Mouse (Mus musculus) heart, postnatal 10 days (tissue): ENCODE data around the gene Cox10. TPM values are rescaled to one million over a fixed set of nuclear protein-coding genes. Genes with fewer than 3 reads are reported as not detected.
A peak's percentile ranks its signal among the peaks of the same experiment; 100 is the strongest.

Source experiments
- DNase-seq, 2 experiments: peaks; one replicate each; pipeline ENCODE4 v3.0.0; 2021
- intact Hi-C: fragments of 180-260 bp; cut with DNase I; formaldehyde crosslinking; loops from one replicate; pipeline ENCODE4 v1.15.1; 2025
- total RNA-seq, 2 experiments: library from RNA; stranded (reverse); gene quantifications; 2 replicates each; pipeline ENCODE4 v1.2.3; 2021

The Cox10 gene
- total RNA-seq, 2 experiments from 2014 or later, result 71.2 to 72.1 TPM

DNA sequence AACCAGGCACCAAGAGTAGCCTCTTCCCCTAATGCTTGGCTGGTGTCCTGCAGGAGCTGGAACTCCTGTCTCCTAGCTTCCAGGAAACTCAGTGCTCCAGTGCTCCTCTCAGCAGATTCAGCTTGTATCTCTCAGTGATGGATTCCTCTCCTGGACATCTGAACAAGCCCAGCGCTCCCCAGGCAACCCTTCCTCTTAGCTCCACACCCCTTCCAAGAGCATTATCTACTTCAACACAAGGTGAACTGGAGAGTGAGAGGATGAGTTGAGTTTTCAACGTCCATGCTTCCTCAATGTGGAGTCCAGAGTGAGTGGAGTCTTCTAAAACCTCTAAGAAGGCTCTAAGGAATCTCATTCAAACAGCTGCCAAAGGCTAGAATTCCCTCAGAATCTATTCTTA, 76.6 kb downstream of the Cox10 start:
- intact Hi-C loops, result no loop called here
- DNase-seq, result no peak

DNA sequence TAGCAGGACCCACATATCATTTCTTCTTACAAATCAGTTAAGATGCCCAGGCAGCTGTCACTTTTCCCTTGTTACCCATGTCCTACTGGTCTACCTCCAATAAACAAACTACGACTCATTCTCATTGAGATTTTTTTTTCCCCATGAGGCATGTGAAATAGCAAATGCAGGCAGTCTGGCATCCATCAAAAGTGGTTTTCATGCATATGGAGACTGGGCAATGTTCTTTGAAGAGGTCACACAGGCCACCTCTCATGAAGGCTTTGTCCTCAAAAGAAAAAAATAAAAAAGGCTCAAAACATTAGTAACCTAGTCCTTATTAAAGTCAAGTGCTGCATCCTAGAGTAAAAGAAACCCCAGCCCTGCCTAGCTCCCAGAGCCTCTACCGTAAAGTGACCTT, 78.2 kb downstream of the Cox10 start:
- intact Hi-C loops, result no loop called here
- DNase-seq, result no peak

DNA sequence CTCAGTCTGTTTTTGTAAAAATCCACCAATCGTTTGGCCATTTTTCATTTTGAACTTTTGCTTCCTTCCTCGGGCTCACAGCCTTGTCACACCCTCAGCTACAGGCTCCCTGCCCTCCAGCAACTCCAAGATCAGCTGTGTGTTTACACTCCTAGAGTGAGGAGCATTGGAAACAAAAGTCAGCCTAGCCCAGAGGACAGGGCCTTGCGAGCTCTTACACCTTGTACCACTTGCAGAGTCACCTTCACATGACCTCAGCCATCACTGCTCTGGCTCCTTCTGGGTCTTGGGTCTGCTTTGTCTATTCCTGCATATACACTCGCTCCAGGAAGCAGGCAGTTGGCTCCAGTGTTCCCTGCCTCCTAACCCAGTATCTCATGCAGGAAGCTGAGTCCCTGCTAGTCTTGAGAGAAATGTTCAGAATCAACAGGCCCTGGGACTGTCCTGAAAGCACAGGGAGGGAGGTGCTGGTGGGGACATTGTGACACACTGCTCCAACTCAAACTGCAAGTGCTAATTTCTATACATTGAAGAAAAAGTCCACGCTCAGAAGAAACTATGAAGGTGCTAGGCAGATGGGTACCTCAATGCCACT, 79.0 kb downstream of the Cox10 start:
- DNase-seq, result no peak
- intact Hi-C loops, result no loop called here

DNA sequence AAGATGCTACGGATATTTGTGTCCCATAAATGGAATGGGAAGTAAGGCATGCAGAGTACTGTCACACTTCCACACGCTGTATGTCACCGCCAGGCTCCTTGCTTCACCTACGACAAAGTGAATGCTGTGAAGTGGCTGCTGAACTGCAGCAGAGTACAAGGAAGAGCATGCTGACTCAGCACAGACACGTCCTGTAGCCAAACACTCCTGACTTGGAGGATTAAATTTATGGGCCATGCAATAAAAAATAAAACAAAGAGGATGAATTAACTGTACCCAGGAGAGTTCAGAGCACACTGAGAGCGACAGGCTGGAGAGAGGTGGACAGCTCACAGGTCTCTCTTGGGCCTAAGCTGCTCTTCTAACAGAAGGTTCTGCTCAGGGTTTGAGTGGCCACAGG, 79.8 kb downstream of the Cox10 start:
- no peak for DNase-seq
- intact Hi-C loops, result no loop called here

DNA sequence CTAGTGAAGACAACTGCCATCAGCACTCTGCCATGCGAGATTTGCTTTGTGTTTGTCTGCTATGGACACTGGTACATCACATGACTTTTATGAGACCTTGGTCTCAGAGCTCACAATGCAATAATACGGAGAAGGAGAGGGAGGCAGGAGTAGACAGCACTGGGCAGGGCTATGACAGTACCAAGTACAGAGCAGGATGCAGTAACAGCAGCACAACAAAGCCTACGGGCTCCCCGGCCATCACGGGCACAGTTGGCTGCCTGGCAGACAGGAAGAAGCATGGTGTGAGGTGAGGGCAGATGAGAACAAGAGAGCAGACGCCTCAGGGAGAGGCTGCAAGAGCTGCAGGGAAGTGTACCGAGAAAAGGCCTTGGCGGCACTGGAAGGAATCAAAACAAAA, 87.3 kb downstream of the Cox10 start:
- intact Hi-C loops, result no loop called here
- no peak for DNase-seq

DNA sequence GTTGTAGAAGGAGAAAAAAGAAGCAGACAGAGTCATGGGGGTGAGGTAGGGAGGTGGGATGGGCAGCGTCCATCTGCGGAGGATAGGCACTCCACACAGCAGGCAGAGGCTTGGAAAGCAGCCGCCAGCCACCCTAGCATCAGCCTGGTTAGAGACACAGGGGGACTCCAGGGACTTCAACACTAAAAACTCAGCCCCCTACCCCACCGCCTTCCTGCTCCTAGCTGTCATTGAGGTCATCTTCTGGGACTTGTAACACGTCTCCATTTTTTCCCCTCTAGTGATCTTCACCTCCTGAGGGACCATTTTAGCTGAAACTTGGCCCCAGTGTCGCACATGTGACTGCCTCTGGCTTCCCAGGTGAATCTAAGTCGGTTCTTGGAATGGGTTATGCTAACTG, 88.5 kb downstream of the Cox10 start:
- intact Hi-C loops, result no loop called here
- no peak for DNase-seq

DNA sequence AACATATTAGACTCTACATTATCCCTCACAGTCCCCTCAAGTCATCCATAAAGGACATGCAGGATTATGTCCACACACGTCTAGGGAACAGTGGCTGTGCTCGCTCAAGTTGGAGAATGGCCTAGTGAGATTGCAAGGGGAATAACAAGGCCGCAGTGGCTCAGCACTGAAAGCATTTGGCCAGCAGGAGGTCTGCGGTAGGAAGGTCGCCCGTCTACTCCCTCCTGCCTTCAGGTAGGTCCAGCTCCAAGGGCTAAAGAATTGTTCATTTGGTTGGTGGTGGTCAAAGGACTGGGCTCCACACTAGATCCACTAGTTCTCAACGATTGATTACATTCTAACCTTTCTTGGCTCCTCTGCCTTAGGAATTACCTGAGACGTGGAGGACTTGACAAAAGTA, 89.0 kb downstream of the Cox10 start:
- intact Hi-C loops, result no loop called here
- DNase-seq, result no peak

DNA sequence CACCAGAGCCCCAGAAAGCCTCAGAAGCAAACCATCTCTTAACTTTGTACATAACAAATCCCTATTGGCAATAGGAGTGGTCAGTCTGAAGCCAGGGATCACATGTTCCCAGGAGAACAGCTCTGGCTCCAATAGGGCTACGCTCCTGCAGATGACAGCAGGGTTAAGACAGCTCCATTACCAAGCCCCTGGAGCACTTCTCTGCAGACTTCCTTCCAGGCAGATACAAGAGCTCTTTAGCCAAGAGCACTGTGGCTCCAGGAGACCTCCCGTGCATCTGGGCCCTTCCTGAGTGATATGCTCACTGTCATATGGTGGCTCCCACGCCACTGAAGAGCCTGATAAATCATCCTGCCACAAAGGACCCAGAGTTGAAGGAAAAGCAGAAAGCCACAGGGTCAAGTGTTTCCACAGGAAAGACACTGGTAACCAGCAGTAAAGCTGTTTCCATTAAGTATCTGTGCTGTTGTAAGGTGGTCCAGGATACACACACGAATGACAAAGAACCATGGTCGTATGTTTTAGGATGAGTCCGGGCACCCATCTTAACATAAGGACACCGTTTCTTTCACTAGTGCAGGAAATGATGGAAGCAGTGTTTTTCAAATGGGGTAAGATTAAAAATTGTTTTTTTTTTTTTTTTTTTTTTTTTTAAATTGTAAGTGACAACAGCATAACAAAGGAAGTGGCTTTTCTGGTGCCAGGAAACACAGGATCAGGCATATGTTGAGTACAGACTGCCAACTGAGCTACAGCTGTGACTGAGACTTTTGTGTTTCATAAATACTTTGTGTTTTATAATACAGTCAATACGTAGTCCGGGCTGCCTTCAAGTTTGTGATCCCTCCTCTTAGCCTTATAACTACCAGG, 90.0 kb downstream of the Cox10 start:
- no peak for DNase-seq
- intact Hi-C loops, result no loop called here

DNA sequence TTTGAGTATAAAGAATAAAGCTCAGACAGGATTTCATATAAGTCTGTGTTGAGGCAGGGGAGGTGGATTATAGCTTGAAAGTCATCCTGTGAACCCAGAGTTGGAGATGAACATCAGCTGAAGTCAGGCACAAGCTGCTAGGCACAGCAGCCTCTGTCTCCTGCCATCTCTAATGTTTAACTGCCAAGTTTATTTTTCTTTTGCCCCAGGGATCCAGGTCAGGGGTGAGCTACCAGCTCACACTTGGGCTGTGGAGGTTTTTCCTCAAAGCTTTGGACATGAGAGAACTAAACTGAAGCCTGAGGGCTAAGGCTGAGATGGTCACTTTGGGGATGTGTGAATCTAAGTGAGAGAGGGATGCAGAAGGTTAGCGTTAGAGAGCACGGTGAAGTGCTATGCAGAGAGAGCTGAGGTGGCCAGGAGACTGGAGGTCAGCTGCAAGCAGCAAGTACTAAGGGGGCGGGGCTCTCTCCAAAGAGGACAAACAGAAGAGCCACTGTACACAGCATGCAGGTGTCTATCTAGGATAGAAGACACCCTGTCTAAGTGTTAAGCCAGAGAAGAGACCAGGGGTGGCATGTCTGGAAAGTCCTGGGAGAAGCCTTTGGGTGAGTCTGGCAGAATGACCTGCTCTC, 91.1 kb downstream of the Cox10 start:
- intact Hi-C loops, result no loop called here
- DNase-seq, result no peak

DNA sequence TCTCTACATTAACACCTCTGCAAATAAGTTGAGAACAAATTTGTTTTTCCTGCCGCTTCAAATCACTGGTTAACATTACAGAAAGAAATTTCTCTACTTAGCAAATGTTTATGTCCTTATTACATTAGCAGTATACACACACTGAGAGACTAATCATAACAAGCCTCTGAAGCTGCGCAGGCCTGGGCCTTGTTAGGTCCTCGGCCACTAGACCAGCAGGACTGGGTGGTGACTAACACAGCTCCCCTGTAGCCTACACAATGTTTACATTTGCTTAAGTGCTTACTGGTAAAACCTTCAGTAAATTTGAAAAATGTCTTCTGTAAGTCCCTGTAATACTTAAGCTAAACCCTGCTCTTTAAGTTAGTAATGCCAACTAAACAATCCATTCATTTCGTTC, 92.6 kb downstream of the Cox10 start:
- DNase-seq, result no peak
- intact Hi-C loops, result no loop called here

DNA sequence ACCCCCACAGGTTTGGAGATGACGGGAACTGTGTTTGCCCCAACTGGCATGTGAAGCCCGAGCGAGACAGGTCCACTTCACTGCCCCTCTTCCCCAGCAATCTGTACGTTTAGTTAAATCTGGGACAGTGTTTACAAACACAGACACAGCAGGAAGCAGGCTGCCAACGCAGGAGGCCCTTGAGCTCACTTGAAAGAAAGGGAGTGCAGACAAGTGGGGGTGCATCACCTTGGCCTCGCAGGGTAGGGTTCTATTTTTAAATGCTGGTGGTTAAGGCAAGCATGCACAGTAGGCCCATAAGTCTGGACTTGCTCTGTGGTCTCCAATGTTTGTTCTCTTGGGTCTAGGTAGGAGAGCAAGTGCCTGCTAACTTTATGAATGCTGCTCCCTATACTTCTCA, 93.8 kb downstream of the Cox10 start:
- intact Hi-C loops, result no loop called here

DNA sequence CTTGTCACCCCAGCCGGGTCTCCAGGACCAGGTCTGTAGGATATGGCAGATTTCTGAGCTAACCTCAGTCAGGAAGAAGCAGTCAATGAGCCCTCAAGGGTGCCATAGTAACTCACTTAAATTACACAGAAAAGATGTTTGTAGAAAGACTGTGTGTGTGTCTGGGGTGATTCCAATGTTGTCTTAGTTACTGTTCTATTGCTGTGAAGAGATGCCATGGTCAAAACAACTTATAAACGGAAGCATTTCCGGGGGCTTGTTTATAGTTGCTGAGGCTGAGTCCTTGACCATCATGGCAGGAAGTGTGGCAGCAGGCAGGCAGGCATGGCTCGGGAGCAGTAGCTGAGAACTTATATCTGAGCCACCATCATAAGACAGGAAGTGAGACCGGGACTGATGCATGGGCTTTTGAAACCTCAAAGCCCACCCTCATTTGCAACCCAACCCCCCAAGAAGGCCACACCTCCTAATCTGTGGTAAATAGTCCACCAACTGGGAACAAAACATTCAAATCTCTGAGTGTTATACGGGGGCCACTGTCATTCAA, 94.6 kb downstream of the Cox10 start:
- no peak for DNase-seq
- intact Hi-C loops, result no loop called here

More for the DNA sequence above, 93.8 kb downstream of the Cox10 start:
- no peak for DNase-seq

DNA sequence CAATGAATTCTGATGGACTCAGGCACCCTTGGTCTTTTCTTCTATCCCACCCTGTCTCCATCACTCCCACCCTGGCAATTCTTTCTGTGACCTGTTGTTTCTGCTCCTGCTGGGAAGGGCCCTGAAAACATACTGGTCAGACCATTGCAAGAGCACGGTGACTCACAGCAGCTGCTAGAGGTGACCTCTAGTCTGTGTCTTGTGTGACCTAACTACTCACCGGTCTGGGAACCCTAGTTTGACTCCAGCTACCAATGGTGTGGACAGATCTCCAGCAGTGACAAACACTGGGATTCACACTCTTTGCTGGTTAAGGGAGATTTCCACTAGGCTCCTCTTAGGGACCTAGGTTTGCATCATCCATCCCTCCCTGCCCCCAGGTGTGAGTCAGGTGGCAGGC, 101.5 kb downstream of the Cox10 start:
- no peak for DNase-seq
- intact Hi-C loops, result no loop called here

DNA sequence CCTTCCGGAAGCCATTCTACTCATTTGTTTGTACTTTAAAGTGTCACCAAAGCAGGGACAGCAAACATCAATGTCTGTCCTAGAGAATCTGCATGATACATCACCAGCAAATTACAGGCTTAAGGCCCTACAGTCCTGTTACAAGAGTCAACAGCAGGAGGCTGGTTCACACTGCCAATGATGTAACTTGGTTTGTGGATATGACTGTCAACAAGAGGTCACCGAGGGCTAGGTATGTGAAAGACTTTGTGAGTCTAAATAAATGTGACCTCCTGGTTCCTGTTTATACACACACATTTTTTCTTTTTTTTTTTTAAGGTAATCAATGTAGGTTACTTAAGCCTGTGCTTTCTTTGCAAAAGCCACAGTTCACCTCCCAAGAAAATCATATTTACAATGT, 102.5 kb downstream of the Cox10 start:
- no peak for DNase-seq
- intact Hi-C loops, result no loop called here

DNA sequence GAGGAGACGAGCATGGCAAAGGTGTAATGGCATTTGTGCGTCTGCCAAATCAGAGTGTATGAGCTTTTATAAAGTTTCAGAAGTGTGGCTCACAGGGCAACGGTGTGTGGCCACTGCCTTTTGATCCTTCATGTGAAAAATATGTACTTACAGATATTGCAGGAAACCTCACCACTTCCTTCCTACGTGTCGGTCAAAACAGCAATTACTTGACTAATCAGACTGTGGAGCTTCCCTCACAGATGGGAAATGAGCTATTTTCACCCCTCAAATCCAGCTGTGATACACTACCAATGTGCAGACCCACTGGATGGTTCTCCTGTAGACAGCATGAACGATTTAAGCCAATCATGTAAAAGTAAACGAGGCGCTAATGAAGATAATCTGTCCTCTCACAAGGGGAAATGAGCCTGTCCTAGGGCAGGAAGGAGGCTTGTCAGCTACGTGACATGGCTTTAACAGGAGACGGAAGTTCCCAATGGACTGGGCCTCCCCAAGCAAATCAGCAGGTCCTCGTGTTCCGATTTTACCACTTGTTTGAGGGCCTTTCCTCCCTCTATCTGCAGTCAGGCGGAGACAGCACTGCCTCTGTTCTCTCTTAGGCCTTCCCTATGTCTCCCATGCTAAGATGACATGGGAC, 103.9 kb downstream of the Cox10 start:
- intact Hi-C loops, result no loop called here
- DNase-seq, result no peak

DNA sequence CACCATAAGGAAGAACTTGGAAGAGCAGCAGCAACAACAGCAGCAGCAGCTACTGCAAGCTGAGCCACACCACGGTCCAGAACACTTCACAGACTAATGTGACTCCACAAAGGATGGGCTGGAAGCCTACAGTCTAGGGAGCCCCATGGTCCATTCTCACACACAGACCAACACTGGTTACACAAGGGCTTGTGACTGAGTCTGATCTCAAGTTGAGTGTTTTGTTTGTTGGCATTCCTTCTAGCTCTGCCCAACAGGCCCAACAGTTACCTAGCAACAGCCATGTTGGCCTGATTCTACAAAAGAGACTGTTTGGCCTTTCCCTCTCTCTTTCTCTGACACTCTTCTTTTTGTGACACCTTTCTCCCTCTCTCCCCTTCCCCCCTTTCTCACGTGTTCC, 105.3 kb downstream of the Cox10 start:
- peak in 1 of 2 experiments; percentile 10 for DNase-seq
- intact Hi-C loops, result no loop called here

DNA sequence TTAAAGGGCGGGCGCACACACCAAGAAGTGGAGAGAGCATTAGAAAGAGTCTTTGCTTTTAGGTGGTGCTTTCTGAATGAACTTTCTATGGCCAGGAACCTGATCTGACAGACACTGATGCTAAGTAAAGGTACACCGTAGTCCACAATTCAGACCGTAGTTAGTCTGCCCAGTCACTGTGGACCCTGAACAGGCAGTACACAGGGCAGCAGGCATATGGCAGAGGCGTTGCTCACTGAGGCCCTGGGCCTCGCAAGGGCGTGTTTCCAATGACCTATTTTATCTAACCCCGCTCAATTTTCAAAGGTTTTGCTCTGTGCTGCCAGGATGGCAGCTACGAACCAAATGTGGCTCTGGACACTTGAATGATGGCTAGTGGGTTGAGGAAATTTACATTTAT, 107.8 kb downstream of the Cox10 start:
- no peak for DNase-seq
- intact Hi-C loops, result no loop called here

DNA sequence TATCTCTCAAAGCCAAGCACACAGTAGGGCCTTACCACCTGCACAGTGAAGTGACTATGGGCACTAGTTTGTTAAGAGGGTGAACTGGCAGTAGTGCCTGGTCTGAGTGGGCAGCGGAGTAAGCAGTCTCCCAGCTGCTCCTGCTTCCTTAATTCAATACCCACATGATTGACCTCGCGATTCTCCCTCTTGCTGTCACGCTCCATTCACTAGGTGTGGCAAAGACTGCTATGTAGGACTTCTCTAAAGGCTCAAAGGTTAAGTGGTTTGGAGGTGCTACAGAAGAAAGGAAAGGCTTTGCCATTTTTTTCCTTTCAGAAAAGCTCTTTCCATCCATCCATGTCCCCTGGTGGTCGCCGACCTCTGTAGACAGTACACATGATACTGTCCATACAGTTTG, 108.5 kb downstream of the Cox10 start:
- no peak for DNase-seq
- intact Hi-C loops, result no loop called here

DNA sequence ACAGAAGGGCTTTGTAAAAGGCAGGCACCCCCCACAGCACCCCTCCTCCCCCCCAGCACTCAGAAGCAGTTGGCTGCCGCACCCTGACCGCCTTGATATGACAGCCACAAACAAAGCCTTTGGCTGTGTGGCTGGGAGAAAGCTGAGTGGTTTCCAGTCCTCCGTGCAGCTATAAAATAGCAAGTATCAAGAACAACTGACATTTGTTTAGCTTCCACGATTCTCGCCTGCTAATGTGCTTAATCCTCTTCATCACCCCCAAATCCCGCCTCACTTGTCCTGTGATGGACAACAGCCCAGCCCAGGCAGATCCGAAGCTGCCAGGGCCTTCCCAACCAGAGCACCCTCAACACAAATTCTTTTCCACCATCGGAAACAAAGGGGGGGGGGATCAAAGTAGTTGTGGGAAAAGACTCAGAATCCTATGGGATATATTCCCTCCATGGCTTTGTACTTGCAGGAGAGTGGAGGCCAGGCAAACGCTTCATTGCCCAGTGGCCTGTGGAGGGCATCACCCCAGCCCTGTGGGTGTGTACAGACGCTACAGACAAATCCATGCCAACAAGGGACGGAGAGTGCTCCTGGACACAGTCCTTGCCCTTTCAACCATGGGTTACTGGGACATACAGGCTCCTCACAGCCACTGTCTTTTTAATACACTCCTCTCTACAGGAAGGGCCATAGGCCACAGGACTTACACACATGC, 109.9 kb downstream of the Cox10 start:
- no peak for DNase-seq
- intact Hi-C loops, result no loop called here

DNA sequence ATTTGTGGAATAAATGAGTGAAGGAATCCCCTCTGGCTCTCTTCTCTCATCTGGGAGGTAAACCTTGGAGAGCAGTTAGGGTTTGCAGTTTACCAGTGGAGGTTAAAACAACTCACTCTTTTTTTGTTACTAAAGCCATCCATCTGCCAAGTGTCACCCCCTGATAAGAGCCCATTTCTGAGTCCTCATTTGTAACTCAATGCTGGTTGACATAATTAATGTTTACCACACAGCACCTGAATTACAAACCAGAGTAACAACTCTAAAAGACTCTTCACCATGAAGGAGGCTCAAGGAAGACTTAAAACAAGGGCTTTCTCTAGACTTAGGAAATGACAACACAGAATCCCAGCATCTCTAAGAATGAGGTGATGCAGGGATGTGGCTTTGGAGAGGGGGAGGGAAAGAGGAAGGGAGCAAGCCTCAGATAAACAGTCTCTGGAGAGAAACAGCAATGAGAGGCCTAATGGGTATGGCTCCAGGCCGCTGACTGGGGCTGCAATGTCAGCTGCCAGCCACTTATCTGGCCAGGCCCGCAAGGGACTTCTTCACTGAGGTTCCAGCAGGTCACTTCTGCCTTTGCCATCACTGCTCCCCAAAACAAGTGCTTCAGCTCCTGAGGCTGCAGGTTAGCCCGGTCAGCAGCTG, 110.8 kb downstream of the Cox10 start:
- peak in 1 of 2 experiments; percentile 18 for DNase-seq
- intact Hi-C loops, result no loop called here
